Mouse (Mus musculus): ENCODE results near the gene Mrtfa.

Gene Mrtfa

DNA sequence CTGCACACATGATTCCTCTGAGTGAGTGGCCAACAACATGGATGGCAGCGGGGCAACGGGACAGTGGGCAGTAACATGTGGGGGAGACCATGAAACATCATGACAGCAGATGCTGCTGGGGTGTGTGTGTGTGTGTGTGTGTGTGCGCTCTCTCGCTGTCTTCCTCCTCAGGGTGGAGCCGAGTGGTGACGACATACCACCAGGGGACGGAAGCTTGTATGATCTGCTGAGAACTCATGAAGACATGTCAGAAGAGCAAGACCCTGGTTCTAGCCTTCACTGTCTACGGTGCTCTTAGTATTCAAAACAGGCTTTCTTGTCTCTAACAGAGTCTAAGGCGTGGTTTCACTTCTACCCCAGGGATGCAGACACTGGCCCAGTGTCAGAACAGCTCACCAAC, 146.1 kb downstream of the Mrtfa start:
- ChIA-PET CTCF (interaction anchor here in 3 of 4 experiments (0.5 to 2.4 kb wide), 6 partner anchors 9 to 350 kb away, joined by 3 to 8 read pairs (median 6); no protein-coding TSS in a partner anchor), POLR2A (interaction anchor here in 2 of 4 experiments (0.6 to 1.7 kb wide), 6 partner anchors 9 to 81 kb away, joined by 3 to 5 read pairs (median 4); no protein-coding TSS in a partner anchor)

DNA sequence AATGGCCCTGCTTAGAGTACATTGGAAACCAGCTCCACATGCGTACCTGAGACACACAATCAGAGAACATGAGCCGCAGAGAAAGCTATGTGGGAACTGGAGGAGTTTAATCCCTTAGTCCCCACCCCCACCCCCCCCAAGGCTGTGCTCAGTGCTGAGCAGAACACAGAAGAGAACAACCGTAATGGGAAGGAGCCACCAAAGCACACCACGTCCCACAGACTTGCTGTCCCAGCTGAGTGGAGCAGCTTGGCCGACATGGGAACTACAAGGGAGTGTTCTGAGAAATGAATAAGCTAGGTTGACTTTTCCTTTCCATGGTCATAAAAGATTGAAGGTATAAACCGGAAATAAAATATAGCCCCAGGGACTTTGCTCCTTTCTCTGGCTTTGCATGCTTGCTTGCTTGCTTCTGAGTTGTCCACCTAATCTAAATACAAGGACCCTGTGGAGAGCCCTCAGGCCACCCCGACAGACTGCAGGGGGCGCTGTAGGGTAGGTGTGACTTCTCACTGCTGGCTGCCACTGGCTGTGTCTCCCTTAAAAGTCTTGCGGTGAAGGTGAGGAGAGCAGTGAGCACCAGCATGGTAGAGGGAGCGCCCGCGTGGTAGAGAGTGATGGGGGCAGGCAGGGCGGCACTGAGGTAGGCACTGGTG, 148.2 kb downstream of the Mrtfa start:
- ChIA-PET CTCF (interaction anchor here (0.6 to 2.6 kb wide), 18 partner anchors 10 to 409 kb away, joined by 3 to 19 read pairs (median 4); partner anchors contain the start of gene Mrtfa (in 1 of the 4)), POLR2A (interaction anchor here in 2 of 4 experiments (0.8 to 1.4 kb wide), 7 partner anchors 8 to 175 kb away, joined by 3 to 4 read pairs (median 3); no protein-coding TSS in a partner anchor)

DNA sequence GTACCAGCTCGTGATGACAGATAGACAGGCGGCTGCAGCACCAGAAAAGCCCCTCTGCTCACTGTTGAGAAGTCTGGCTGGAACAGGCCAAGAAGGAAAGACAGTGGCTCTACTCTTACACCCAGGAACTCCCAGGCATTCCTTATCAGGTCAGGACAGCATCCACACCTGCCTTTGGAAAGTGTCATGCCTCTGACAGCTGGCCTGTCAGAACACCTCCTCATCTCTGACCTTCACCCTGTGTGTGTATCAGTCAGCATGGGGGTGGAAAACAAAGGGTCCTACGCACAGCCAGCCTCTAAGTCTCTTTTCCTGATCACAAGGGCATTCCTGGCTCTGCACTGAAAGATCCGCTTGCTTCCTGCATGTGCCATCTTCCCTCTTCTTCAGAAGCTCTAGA, 148.8 kb downstream of the Mrtfa start:
- CTCF ChIA-PET, result interaction anchor here (0.6 to 2.6 kb wide), 16 partner anchors 10 to 408 kb away, joined by 3 to 19 read pairs (median 4); partner anchors contain the start of gene Mrtfa (in 1 of the 4)
- POLR2A ChIA-PET, result interaction anchor here in 2 of 4 experiments (0.8 to 1.1 kb wide), 7 partner anchors 8 to 175 kb away, joined by 3 to 4 read pairs (median 3); no protein-coding TSS in a partner anchor

DNA sequence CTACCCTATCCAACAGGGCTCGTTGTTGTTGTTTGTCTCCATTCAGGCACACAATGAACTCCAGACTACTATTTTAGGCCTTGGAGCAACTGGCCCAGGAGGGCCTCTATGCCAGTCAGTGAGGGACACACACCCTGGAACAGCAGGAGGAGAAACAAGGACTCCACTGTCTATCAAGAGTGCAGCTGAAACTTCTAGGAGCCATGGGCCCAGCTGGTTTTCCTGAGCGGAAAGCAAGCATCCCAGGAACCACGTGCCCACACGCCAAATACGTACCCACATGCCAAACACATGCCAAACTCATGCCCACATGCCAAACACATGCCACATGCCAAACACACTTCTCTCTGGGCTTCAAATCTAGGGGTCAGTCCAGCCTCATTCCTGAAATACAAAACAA, 152.1 kb downstream of the Mrtfa start:
- ChIA-PET POLR2A (interaction anchor here in 2 of 4 experiments (0.6 to 0.9 kb wide), 5 partner anchors 10 to 328 kb away, joined by 3 to 6 read pairs (median 3); partner anchors contain the start of gene Tnrc6b (in 1 of the 2)), CTCF (interaction anchor here in 1 of 4 experiments (1.0 kb wide), 1 partner anchor 29 kb away, joined by 3 read pairs; no protein-coding TSS in a partner anchor)

DNA sequence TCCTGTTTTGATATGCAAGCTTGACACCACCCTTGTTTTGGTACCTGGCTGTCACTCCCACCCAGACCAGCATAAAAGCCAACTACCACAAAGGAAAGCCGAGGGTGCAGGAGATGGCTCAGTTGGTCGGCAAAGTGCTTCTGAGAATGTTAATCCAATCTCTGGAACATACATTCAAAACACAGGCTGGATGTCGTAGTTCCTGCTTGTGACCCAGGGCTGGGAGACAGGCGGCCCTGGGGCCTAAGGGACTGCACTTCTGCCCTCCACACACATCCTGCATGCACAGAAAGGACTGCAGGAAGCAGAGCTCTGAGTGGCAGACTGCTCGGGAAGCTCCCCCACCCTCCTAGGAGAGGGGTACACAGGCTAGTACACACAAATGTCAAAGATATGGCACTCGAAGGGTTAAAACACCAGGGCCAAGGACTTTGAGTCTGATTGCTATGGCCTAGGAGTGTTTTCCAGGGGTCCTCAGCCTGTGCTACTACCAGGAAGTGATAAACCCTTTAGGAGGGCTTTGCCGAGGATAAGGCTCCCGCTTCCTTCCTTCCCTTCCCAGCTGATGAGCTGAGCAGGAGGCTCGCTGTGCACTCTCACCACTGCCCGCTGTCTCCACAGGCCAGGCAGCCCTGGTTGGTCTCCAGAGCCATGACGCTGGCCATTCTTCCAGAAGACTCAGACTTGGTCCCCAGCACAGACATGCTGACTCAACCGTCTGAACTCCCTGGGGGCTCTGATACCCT, 155.0 kb downstream of the Mrtfa start:
- CTCF ChIA-PET, result interaction anchor here in 3 of 4 experiments (0.6 to 2.2 kb wide), 4 partner anchors 10 to 271 kb away, joined by 3 to 6 read pairs (median 4); no protein-coding TSS in a partner anchor
- POLR2A ChIA-PET, result interaction anchor here in 2 of 4 experiments (0.6 to 1.7 kb wide), 7 partner anchors 8 to 418 kb away, joined by 3 to 8 read pairs (median 4); no protein-coding TSS in a partner anchor

DNA sequence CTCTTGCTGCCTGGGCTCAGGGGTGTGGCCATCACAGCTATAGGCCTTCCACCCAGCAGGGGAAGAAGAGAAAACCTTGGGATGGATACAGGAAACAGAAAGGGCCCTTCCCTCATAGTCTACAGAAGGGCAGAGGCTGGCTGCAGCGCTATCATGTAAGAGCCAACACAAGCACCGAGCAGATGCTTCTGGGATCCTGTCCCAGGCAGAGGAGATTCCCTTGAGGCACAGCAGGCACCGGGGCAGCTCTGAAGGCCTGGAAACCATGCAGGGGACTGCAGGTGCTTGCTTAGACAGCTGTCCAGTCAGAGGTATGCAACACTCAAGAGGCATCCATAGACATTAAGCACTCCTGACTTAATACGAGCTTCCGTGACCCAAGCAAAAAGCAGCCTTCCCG, 156.4 kb downstream of the Mrtfa start:
- CTCF ChIA-PET, result interaction anchor here in 2 of 4 experiments (0.6 to 2.2 kb wide), 5 partner anchors 9 to 52 kb away, joined by 3 to 6 read pairs (median 3); no protein-coding TSS in a partner anchor
- POLR2A ChIA-PET, result interaction anchor here (0.5 to 1.7 kb wide), 12 partner anchors 9 to 1084 kb away, joined by 3 to 8 read pairs (median 3); no protein-coding TSS in a partner anchor

DNA sequence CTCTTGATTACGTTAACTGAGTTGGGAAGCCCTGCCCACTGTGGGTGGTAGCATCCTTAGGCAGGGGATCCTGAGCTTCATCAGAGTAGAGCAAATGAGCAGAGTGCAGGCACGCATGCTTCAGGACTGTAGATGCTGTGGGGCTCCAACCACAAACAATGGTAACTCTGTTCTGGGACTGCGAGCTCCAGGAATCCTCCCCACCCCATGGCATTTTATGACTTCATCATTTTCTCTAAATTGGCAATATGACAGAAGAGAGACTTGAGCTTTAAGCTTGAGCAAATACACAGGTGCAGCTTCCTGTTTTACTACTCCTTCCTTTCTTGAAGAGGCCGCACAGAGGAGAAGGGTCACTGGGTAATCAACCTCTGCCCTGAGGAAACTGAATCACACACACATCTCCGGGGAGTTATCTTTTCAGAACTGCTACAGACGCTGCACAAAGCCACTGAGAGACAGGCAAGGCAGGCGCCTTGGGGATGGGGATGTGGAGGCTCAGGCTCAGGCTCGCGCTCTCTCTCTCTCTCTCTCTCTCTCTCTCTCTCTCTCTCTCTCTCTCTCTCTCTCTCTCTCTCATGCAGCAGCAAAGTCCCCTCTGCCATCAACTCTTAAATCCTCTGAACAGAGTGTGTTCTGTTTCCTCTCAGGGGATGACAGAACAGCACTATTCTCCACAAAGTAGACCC, 157.5 kb downstream of the Mrtfa start:
- ChIA-PET CTCF (interaction anchor here in 1 of 4 experiments (1.0 to 1.3 kb wide), 2 partner anchors 9 to 10 kb away, joined by 3 read pairs; no protein-coding TSS in a partner anchor), POLR2A (interaction anchor here in 3 of 4 experiments (0.5 to 1.1 kb wide), 6 partner anchors 9 to 106 kb away, joined by 3 to 4 read pairs (median 3); no protein-coding TSS in a partner anchor)

DNA sequence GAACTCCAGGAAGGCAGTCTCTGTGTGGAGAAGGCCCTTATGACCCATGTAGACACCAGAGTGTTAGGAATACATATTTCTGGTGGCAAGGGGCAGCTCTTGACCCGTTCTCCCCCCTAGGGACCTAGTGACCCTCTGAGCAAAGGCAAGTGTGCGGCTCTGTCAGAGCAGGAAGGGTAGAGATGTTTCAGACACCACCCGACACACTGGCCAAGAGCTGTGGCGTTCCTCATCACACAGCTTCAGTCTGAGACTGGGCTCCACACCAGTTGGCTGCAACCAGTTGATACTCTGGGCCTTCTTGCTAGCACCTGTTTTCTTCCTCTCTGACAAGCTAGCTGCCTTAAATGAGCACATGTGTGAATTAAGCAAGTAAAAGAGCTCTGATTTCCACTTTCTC, 158.9 kb downstream of the Mrtfa start:
- ChIA-PET CTCF (interaction anchor here in 2 of 4 experiments (0.6 to 1.5 kb wide), 4 partner anchors 10 to 840 kb away, joined by 3 to 4 read pairs (median 3); no protein-coding TSS in a partner anchor), POLR2A (interaction anchor here in 3 of 4 experiments (0.5 to 1.3 kb wide), 10 partner anchors 9 to 388 kb away, joined by 3 to 5 read pairs (median 3); partner anchors contain the start of genes St13 (in 1 of the 3), Tnrc6b (in 1 of the 3) and Xpnpep3 (in 1 of the 3))

DNA sequence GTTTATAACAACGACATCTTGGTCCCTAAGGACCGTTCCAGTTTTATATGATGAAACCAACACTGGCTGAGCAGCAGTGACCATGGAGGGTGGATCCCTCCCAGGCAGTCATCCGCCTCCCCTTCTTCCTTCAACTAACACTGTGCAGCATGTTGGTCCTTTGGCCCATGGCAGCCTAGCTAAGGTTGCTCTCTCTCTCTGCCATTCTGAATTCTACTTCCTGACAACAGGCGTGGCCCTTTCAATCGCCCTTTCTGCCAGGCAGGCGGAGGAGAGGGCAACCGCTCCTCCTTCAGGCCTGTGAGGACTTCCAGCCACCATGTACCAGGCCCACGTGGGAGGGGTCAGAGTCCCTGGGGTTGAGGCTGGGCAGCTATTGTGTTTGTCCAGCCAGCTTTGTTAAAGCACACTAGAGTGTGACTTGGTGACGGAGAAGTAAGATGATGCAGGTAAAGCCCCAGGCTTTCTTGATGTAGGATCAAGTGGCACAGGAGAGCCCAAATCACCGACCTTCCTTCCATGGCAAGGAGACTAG, 159.6 kb downstream of the Mrtfa start:
- ChIA-PET POLR2A (interaction anchor here in 2 of 4 experiments (1.0 to 1.3 kb wide), 6 partner anchors 9 to 369 kb away, joined by 3 to 5 read pairs (median 3); partner anchors contain the start of genes St13 (in 1 of the 2) and Xpnpep3 (in 1 of the 2)), CTCF (interaction anchor here in 2 of 4 experiments (0.6 to 1.5 kb wide), 3 partner anchors 9 to 839 kb away, joined by 3 read pairs; no protein-coding TSS in a partner anchor)

DNA sequence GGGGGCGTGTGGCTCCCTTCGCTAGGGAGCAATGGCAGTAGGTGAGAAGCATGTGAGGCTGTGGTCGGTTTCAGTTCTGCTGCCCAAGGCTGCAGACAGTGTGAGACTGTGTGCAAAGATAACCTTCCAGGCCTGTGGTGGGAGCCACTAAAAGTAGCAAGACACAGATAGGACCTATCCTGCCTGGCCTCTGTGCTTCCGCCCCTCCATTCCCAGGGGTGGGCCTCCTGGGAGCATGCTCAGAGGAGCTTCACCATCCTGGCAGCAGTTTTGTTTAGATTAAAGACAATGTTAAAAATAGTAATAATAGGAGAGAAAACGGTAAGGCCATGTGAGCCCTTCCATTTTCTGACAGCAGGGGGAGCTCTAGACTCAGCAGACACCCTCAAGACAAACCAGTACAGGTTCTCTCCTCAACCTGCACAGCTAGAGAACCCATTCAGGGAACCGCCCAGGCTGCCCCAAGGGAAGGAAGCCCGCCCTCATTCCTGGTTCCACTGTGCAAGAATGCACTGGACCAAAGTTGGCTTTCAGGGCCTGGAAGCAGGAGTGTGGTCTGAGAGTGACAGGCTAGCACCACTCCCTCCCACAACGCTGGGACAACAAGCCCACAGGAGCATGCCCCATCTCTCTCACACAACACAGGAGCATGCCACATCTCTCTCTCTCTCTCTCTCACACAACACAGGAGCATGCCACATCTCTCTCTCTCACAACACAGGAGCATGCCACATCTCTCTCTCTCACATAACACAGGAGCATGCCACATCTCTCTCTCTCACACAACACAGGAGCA, 163.0 kb downstream of the Mrtfa start:
- CTCF ChIA-PET, result interaction anchor here (0.5 to 4.3 kb wide), 48 partner anchors 9 to 360 kb away, joined by 3 to 25 read pairs (median 4); no protein-coding TSS in a partner anchor
- POLR2A ChIA-PET, result interaction anchor here in 2 of 4 experiments (0.7 to 1.9 kb wide), 10 partner anchors 9 to 174 kb away, joined by 3 to 6 read pairs (median 4); no protein-coding TSS in a partner anchor

DNA sequence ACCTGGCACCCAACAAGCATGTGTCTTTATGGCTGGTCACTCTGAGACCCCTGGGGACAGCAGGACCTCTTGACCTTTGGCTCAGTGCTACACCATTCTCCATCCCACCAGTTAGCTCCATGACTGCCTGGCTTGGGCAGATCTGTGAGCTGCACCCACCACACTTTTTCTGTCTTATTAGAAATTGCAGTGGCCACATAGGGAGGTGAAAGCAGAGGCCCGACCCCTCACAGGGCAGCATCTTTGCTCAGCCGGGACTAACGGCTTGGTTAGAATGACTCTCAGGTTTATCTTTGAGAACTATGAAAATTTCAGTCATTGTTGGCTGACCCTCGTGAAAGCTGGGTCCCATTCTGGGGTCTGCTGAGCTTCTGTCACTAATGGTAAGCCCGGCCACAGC, 163.7 kb downstream of the Mrtfa start:
- CTCF ChIA-PET, result interaction anchor here (0.6 to 4.3 kb wide), 36 partner anchors 8 to 361 kb away, joined by 3 to 25 read pairs (median 4); no protein-coding TSS in a partner anchor
- POLR2A ChIA-PET, result interaction anchor here in 3 of 4 experiments (1.0 to 1.9 kb wide), 11 partner anchors 9 to 58 kb away, joined by 3 to 6 read pairs (median 4); no protein-coding TSS in a partner anchor

DNA sequence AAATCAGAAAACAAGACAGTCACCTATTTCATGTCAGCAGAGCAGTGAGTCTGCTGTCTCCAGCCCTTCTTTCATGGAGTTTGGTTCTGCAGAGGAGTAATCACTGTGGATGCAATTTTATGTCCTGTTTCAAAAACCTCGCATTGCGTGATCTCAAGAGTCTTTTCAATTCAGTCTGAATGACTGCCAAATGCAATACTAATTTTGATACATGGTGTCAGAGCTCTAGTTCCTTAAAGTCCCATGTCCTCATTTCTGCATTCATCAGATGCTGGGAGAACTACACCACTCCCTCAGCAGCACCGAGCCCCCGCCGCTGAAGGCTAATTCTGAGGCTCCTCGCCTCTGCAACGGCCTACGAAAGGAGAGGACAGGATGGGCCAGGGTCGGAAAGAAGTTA, 166.7 kb downstream of the Mrtfa start:
- CTCF ChIA-PET, result interaction anchor here in 3 of 4 experiments (0.8 to 3.3 kb wide), 5 partner anchors 9 to 39 kb away, joined by 3 to 13 read pairs (median 3); no protein-coding TSS in a partner anchor
- POLR2A ChIA-PET, result interaction anchor here in 2 of 4 experiments (1.1 to 3.1 kb wide), 4 partner anchors 9 to 313 kb away, joined by 3 to 13 read pairs (median 4); partner anchors contain the start of gene Tnrc6b (in 1 of the 2)

DNA sequence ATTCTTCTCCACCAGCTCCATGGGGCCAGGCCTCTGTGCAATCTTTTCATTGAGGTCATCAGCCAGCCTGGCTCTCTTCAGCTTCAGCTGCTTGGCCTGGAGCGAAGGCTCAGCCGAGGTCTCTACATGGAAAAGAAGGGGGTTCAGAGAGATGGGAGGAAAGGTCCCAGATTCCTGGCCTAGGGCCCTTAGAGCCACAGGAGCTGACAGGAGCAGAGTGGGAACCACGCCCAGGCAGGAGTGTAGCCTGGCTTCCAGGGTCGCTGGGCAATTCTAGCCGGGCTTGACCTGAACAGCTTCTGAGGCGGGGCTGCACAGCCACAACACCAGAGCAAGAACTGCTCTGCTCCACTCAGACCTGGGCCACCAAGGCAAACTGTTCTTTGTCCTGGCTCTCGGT, 168.1 kb downstream of the Mrtfa start:
- CTCF ChIA-PET, result interaction anchor here in 1 of 4 experiments (1.3 to 3.3 kb wide), 3 partner anchors 9 to 40 kb away, joined by 3 to 13 read pairs (median 5); no protein-coding TSS in a partner anchor
- POLR2A ChIA-PET, result interaction anchor here in 3 of 4 experiments (0.7 to 1.5 kb wide), 4 partner anchors 13 to 54 kb away, joined by 3 to 4 read pairs (median 3); no protein-coding TSS in a partner anchor

DNA sequence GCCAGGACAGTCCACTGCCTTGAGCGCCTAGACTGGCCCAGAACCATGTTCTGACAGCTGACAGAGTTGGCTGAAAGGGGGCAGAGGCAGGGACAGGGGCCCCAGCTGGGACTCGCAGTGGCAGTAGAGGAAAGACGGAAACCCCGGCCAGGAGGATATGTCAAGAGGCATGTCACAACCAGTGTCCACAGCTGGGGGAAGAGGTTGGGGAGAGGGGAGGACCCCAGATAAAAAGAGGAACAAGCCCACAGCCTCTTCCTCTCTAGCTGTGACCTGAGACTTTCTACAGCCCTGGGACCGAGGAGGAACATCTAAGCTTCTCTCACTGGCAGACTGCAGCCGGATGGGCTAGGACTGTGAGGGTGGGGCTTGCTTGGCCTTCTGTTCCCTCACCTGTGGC, 169.2 kb downstream of the Mrtfa start:
- ChIA-PET CTCF (interaction anchor here in 3 of 4 experiments (0.6 to 1.3 kb wide), 4 partner anchors 10 to 482 kb away, joined by 3 to 4 read pairs (median 4); no protein-coding TSS in a partner anchor), POLR2A (interaction anchor here in 1 of 4 experiments (0.5 to 0.8 kb wide), 2 partner anchors 28 to 283 kb away, joined by 3 to 5 read pairs; no protein-coding TSS in a partner anchor)

DNA sequence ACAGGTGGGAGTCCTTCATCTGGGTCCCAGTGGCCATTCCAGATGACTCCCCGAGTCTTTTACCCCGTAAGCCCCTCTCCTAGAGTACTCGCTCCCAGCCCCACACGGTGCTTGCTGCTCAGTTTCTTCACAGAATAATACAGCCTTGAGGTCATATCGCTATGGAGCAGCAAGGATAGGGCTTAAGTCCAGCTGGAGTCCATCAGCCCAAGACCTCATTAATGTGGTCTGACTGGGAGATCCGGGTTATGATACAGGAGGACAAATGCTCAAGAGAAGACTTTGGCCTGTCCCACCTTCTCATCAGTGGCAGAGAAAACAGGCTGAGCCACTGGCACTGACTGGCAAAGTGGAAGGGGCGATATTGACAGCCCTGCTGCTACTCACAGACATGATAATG, 173.2 kb downstream of the Mrtfa start:
- CTCF ChIA-PET, result interaction anchor here (0.6 to 3.0 kb wide), 9 partner anchors 8 to 312 kb away, joined by 3 to 19 read pairs (median 4); no protein-coding TSS in a partner anchor
- POLR2A ChIA-PET, result interaction anchor here in 3 of 4 experiments (0.6 to 2.0 kb wide), 8 partner anchors 8 to 1349 kb away, joined by 3 to 5 read pairs (median 4); partner anchors contain the start of gene Tnrc6b (in 1 of the 3)

Measured in embryonic stem cell, embryonic (primary cell).